Comparison of ENCODE assay signal across 10 mouse cellular contexts in the genomic region with DNA sequence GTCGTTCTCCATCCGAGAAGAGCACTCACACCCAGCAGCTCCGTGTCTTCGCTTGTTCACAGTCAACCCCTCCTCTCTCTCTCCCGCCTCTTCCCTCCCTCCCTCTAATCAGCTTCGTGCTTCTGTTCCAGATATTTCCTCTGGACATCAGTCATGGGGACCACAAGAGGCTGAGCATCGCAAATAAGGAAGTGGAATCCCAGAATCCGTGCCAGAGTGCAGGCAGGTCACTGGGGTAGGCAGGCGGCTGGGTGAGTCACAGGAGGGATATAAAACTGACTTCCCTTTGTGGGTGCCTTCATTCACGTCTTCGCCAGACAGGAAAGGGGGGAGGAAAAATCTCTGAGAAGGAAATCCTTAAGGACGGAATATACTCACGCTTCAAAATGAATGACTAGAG. TPM values are rescaled to one million over a fixed set of nuclear protein-coding genes. Genes with fewer than 3 reads are reported as not detected.
DNase-seq lines count a peak whose midpoint lies in the region; ATAC-seq and TF ChIP-seq lines count a peak whose summit lies in the region.
"Had no signal": no experiment of that assay in that cellular context is flagged by ENCODE, and none has a peak within 500 bp of the region (broad histone marks: within the 10 kb centered on the region; RNA-seq: fewer than 3 reads in every experiment).

No protein-coding gene starts in this region.

- no peaks in the 10 kb centered on the region for H3K36me3 ChIP-seq in intestine, embryonic 14.5 days (ENCODE audit: control insufficient read depth, insufficient read depth, low read length)
- no peaks in the 10 kb centered on the region for H3K36me3 ChIP-seq in liver, embryonic 15.5 days (replicated peaks)

- 14% methylated on average over 13 of the region's 13 CpGs for whole genome bisulfite sequencing in lung, adult 2 months
- 21% methylated on average over 13 of the region's 13 CpGs for WGBS in intestine, embryonic 14.5 days
- WGBS in liver, embryonic 15.5 days (ENCODE audit: insufficient replicate concordance) = 10% methylated on average over 13 of the region's 13 CpGs

- no peak for TF ChIP-seq CTCF in lung, adult 2 months (IDR thresholded peaks at IDR 0.05; ENCODE audit: insufficient read depth, low read length)
- no peak for TF ChIP-seq CTCF in layer of hippocampus, adult 2 months (conservative IDR thresholded peaks at IDR 0.05)

- no peak overlapping the region for H3K27ac ChIP-seq in intestine, embryonic 14.5 days (ENCODE audit: low read depth)
- H3K27ac ChIP-seq in liver, embryonic 15.5 days (replicated peaks) = no peak overlapping the region
- no peak overlapping the region for H3K27ac ChIP-seq in layer of hippocampus, adult 2 months
- H3K27ac ChIP-seq: gastrocnemius, adult 2 months had no signal

- H3K4me1 ChIP-seq in lung, adult 2 months (ENCODE audit: control insufficient read depth, insufficient read depth, low read length) = peaks cover 6% of the 10 kb centered on the region; the same call in 1 of the 2 replicates
- peaks cover 18% of the 10 kb centered on the region for H3K4me1 ChIP-seq in intestine, embryonic 14.5 days (replicated peaks; ENCODE audit: control insufficient read depth, insufficient read depth, low read length)
- peaks cover 9% of the 10 kb centered on the region for H3K4me1 ChIP-seq in liver, embryonic 15.5 days (replicated peaks)

- H3K4me2 ChIP-seq in intestine, embryonic 14.5 days (ENCODE audit: low read length) = no peak overlapping the region
- no peak overlapping the region for H3K4me2 ChIP-seq in liver, embryonic 15.5 days

- H3K27me3 ChIP-seq in intestine, embryonic 14.5 days (replicated peaks; ENCODE audit: control insufficient read depth, insufficient read depth, low read length) = no peaks in the 10 kb centered on the region
- peaks cover 58% of the 10 kb centered on the region for H3K27me3 ChIP-seq in liver, embryonic 15.5 days

- no peak overlapping the region for H3K4me3 ChIP-seq in lung, adult 2 months (replicated peaks; ENCODE audit: extremely low read depth, low read depth, low read length)
- no peak overlapping the region for H3K4me3 ChIP-seq in intestine, embryonic 14.5 days (ENCODE audit: low read depth, low read length)
- no peak overlapping the region for H3K4me3 ChIP-seq in liver, embryonic 15.5 days (replicated peaks)
- no peak overlapping the region for H3K4me3 ChIP-seq in layer of hippocampus, adult 2 months
- H3K4me3 ChIP-seq: gastrocnemius, adult 2 months had no signal

- ATAC-seq in intestine, embryonic 14.5 days (replicated peaks; ENCODE audit: low FRiP score, low TSS enrichment, low read depth) = 0 out of 2 replicates have a peak, but pooled peaks have one; percentile 12
- ATAC-seq in liver, embryonic 15.5 days (ENCODE audit: insufficient read depth) = peak; percentile 25; the same call in 1 of the 2 replicates

- no peak for TF ChIP-seq POLR2A in lung, adult 2 months (IDR thresholded peaks at IDR 0.05; ENCODE audit: borderline replicate concordance, extremely low read depth, low read depth, low read length)

- peak; percentile 68 for DNase-seq in lung, adult 18-20 months
- no peak for DNase-seq in lung, adult 2 months
- DNase-seq in intestine, embryonic 14.5 days (ENCODE audit: low spot score) = peak; percentile 68
- no peak for DNase-seq in layer of hippocampus, adult 2 months (ENCODE audit: low spot score in 2 of 2)
- DNase-seq in thymus, postnatal 4 days = no peak
- DNase-seq in retina, embryonic 14.5 days (ENCODE audit: low spot score) = no peak
- DNase-seq in urinary bladder, postnatal 4 days (ENCODE audit: low spot score in 2 of 2) = no peak
- DNase-seq: cerebellum, adult 18-20 months; gastrocnemius, adult 2 months had no signal

- no peak overlapping the region for H3K9ac ChIP-seq in intestine, embryonic 14.5 days (ENCODE audit: low read length)
- H3K9ac ChIP-seq in liver, embryonic 15.5 days = no peak overlapping the region

- no peaks in the 10 kb centered on the region for H3K9me3 ChIP-seq in intestine, embryonic 14.5 days (ENCODE audit: control insufficient read depth, low read length)
- no peaks in the 10 kb centered on the region for H3K9me3 ChIP-seq in liver, embryonic 15.5 days (replicated peaks)

RNA-seq across cellular contexts. Expression of a gene that starts 1.8 kb away (rescaled TPM):
- 1.8 TPM in 2 replicates for polyA plus RNA-seq in lung, adult 2 months (2012; rRNA removed)
- 3.0 and 3.3 TPM in 2 replicates for polyA plus RNA-seq in intestine, embryonic 14.5 days (2014; fragmentation: Nextera tagmentation; extraction: Ambion mirVana)
- 1.1 and 1.4 TPM in 2 replicates for polyA plus RNA-seq in liver, embryonic 15.5 days (2015; fragmentation: Nextera tagmentation; extraction: Ambion mirVana)
- total RNA-seq in layer of hippocampus, adult 2 months (2021) = 10 to 100 TPM; 48.3 to 48.4 TPM

RNA-seq across cellular contexts. Expression of a gene that starts 13.1 kb away (rescaled TPM):
- polyA plus RNA-seq in lung, adult 2 months (2012; rRNA removed) = 57.5 and 84.1 TPM in 2 replicates
- 42.5 and 42.8 TPM in 2 replicates for polyA plus RNA-seq in intestine, embryonic 14.5 days (2014; fragmentation: Nextera tagmentation; extraction: Ambion mirVana)
- polyA plus RNA-seq in liver, embryonic 15.5 days (2015; fragmentation: Nextera tagmentation; extraction: Ambion mirVana) = 5.2 and 6.2 TPM in 2 replicates
- total RNA-seq in layer of hippocampus, adult 2 months (2021) = 100 to 1,000 TPM; 120 to 122 TPM

RNA-seq across cellular contexts. Expression of a gene that starts 42.2 kb away (rescaled TPM):
- 17.0 and 24.5 TPM in 2 replicates for polyA plus RNA-seq in lung, adult 2 months (2012; rRNA removed)
- polyA plus RNA-seq in intestine, embryonic 14.5 days (2014; fragmentation: Nextera tagmentation; extraction: Ambion mirVana) = 35.7 and 39.0 TPM in 2 replicates
- 17.2 and 18.8 TPM in 2 replicates for polyA plus RNA-seq in liver, embryonic 15.5 days (2015; fragmentation: Nextera tagmentation; extraction: Ambion mirVana)
- total RNA-seq in layer of hippocampus, adult 2 months (2021) = 10 to 100 TPM; 28.4 to 34.9 TPM

Comparison
In these comparisons a context has a peak if more than half of its experiments do, and no peak if none do; other contexts are left out.
1. DNase-seq: peak in lung, adult 18-20 months (2 of 2) and intestine, embryonic 14.5 days (single experiment); none in lung, adult 2 months (single experiment), layer of hippocampus, adult 2 months (0 of 2), thymus, postnatal 4 days (single experiment), retina, embryonic 14.5 days (single experiment) and urinary bladder, postnatal 4 days (0 of 2).